Mouse (Mus musculus) brown adipose tissue, adult 24 weeks (tissue): ENCODE results near the gene Gpat3. TPM values are rescaled to one million over a fixed set of nuclear protein-coding genes. Genes with fewer than 3 reads are reported as not detected.

ENCODE experiments used
- H3K27ac ChIP-seq: fragments of 200-500 bp; replicated peaks from 2 replicates; pipeline ENCODE4 v1.5.1; 2012; ENCODE audit warnings: low read depth, mild to moderate bottlenecking, low read length
- H3K4me1 ChIP-seq: fragments of 200-500 bp; 2 replicates; pipeline ENCODE4 v1.6.1; 2012; ENCODE audit warnings: low read length, mixed read lengths; ENCODE audit not compliant: control insufficient read depth, insufficient read depth, insufficient read length
- H3K4me3 ChIP-seq: fragments of 200-500 bp; 2 replicates; pipeline ENCODE4 v1.5.1; 2012; ENCODE audit warnings: low read depth, mild to moderate bottlenecking, low read length, moderate library complexity; ENCODE audit not compliant: insufficient read depth
- polyA plus RNA-seq: library from polyadenylated mRNA; stranded (reverse); fragments of >200 nt; gene quantifications from 2 replicates; pipeline ENCODE4 v1.2.4, GENCODE M21; 2012; ENCODE audit not compliant: missing spikeins, insufficient read depth, insufficient read length

The Gpat3 gene
- polyA plus RNA-seq, 1 experiment = 10.5 TPM

GRCm38 (mm10) chr5:100916416-100916815 lies 70.9 kb downstream of the Gpat3 start:
- no peak overlapping the region for H3K4me3 ChIP-seq
- H3K27ac ChIP-seq = no peak overlapping the region
- no peaks in the 10 kb centered on the region for H3K4me1 ChIP-seq

DNA sequence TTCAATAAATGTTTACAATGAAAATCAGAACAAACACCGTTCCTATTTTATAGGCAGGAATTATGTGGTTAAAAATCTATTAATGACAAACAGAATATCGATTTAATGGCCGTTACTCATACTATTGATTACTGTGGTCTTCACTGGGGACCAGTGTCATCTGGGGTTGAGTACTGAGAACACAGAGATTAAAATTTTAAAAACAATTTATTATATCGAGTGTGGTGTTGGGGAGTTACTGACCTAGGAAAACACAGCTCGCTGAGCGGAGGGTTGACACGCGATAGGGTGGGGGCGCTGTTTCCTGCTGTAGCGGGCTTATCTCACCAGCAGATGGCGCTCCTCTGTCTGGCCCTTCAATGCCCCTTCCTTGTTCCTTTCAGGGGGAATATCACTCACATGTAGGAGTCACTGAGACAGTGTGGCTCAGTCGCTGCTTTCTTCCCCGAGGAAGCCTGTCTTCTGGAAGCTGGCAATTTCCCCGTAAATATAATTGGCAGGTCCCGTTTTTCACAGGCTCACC lies 71.8 kb downstream of the Gpat3 start:
- H3K4me1 ChIP-seq = no peaks in the 10 kb centered on the region
- H3K4me3 ChIP-seq = no peak overlapping the region
- H3K27ac ChIP-seq = no peak overlapping the region

- Histone ChIP-seq H3K27ac (no peak overlapping the region), H3K4me1 (no peaks in the 10 kb centered on the region), H3K4me3 (no peak overlapping the region)
Observed at GRCm38 (mm10) chr5:100919069-100919468, 73.6 kb downstream of the Gpat3 start.

DNA sequence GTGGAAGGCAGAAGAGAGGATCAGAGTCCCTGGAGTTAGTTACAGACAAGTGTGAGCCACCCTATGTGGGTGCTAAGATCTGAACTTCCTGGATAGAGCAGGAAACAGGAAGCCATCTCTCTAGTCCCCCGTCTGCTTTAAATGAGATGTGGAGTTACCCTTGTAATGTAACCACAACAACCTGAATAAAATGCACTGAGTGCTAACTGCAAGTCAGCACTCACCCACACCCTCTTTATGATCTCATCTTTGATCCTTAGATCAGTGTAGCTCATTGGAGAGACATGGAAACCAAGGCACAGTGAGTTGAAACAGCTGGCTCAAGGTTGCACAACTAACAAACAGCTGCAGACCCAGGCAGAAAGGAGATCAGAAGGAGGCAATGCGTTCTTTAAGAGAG lies 84.2 kb downstream of the Gpat3 start:
- Histone ChIP-seq H3K4me1 (no peaks in the 10 kb centered on the region), H3K4me3 (no peak overlapping the region), H3K27ac (no peak overlapping the region)

DNA sequence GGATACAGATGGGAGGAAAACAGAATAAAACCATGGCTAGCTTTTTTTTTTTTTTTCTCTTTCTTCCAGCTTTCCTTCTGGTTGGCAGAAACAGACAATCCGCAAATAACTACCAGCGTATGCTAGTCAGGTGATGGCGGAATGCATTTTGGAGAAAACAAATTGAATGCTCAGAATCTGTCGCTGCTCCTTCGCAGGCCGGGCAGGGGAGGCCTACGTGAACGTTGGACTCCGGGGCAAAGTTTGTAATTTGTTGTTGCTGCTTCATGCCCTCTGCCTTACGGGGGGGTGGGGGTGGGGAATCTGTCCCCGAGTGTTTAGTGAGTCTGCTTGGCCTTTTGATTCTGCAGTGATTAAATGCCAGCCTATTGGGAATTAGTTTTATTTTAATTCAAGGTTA lies 98.2 kb downstream of the Gpat3 start:
- Histone ChIP-seq H3K4me1 (no peaks in the 10 kb centered on the region), H3K27ac (no peak overlapping the region), H3K4me3 (no peak overlapping the region)

GRCm38 (mm10) chr5:100945336-100945735 lies 99.8 kb downstream of the Gpat3 start:
- Histone ChIP-seq H3K4me3 (no peak overlapping the region), H3K27ac (no peak overlapping the region)

More at GRCm38 (mm10) chr5:100945336-100945735, 99.8 kb downstream of the Gpat3 start:
- no peaks in the 10 kb centered on the region for H3K4me1 ChIP-seq

Other genes with a start within 250 kb of the Gpat3 start
- gene Coq2, start 170.6 kb upstream of the Gpat3 start, polyA plus RNA-seq = 66.5 and 77.7 TPM in 2 replicates
- gene Hpse, start 126.0 kb upstream of the Gpat3 start, polyA plus RNA-seq = 1.1 and 1.7 TPM in 2 replicates
- 3.3 and 6.6 TPM in 2 replicates for gene Helq, start 47.1 kb upstream of the Gpat3 start, polyA plus RNA-seq
- 249 and 287 TPM in 2 replicates for gene Mrps18c, start 47.1 kb upstream of the Gpat3 start, polyA plus RNA-seq
- 9.3 and 11.9 TPM in 2 replicates for gene Abraxas1, start 24.7 kb upstream of the Gpat3 start, polyA plus RNA-seq